Mouse (Mus musculus) midbrain, embryonic 15.5 days (tissue): ENCODE results near the gene Magi1. TPM values are rescaled to one million over a fixed set of nuclear protein-coding genes. Genes with fewer than 3 reads are reported as not detected.

Experiments
- ATAC-seq: fragments of 200-750 bp; cut with Nextera tagmentation; replicated peaks from 2 replicates; pipeline ENCODE4 v1.8.0; 2017; ENCODE audit warnings: moderate TSS enrichment
- H3K27ac ChIP-seq: fragments of 300-500 bp; sonication (generic); 2 replicates; pipeline ENCODE4 v1.5.1; 2015; ENCODE audit warnings: mild to moderate bottlenecking, inconsistent platforms
- H3K27me3 ChIP-seq: fragments of 300-500 bp; sonication (generic); replicated peaks from 2 replicates; pipeline ENCODE4 v1.6.1; 2015; ENCODE audit warnings: inconsistent platforms
- H3K36me3 ChIP-seq: fragments of 300-500 bp; sonication (generic); replicated peaks from 2 replicates; pipeline ENCODE4 v1.6.1; 2015; ENCODE audit warnings: inconsistent platforms
- H3K4me1 ChIP-seq: fragments of 300-500 bp; sonication (generic); 2 replicates; pipeline ENCODE4 v1.6.1; 2015; ENCODE audit warnings: inconsistent platforms
- H3K4me2 ChIP-seq: fragments of 300-500 bp; sonication (generic); 2 replicates; pipeline ENCODE4 v1.6.1; 2015; ENCODE audit warnings: inconsistent platforms, mild to moderate bottlenecking, moderate library complexity
- H3K4me3 ChIP-seq: fragments of 300-500 bp; sonication (generic); 2 replicates; pipeline ENCODE4 v1.5.1; 2015; ENCODE audit warnings: mild to moderate bottlenecking, inconsistent platforms
- H3K9ac ChIP-seq: fragments of 300-500 bp; sonication (generic); 2 replicates; pipeline ENCODE4 v1.6.1; 2015; ENCODE audit warnings: mild to moderate bottlenecking, inconsistent platforms
- H3K9me3 ChIP-seq: fragments of 300-500 bp; sonication (generic); 2 replicates; pipeline ENCODE4 v1.6.1; 2016; ENCODE audit warnings: inconsistent platforms
- WGBS: fragments of 180-500 bp; shearing (Covaris S2); methylation state at CpG from one replicate; pipeline ENCODE4 v1.1.7; 2015; ENCODE audit warnings: mixed read lengths; 5-methylcytosine and 5-hydroxymethylcytosine counted together
- polyA plus RNA-seq: library from polyadenylated mRNA; unstranded; fragments of >200 nt; fragmentation: Nextera tagmentation; extraction: Ambion mirVana; gene quantifications from 2 replicates; pipeline ENCODE4 v1.2.1, GENCODE M21; 2015

Magi1 gene
- polyA plus RNA-seq, 1 experiment from 2014 or later: 38.2 TPM

GRCm38 (mm10) chr6:93862263-93862662 is 421.5 kb downstream of the Magi1 start:
- whole genome bisulfite sequencing: 86% methylated on average over 5 of the region's 5 CpGs
- H3K4me2 ChIP-seq: no peak overlapping the region

GRCm38 (mm10) chr6:93856783-93857182 is 426.9 kb downstream of the Magi1 start:
- peak overlapping the region; percentile 68; the same call in 1 of the 2 replicates for H3K27ac ChIP-seq
- ATAC-seq: no peak
- peaks cover 24% of the 10 kb centered on the region for H3K4me1 ChIP-seq
- H3K27me3 ChIP-seq: no peaks in the 10 kb centered on the region
- no peaks in the 10 kb centered on the region for H3K9me3 ChIP-seq
- H3K4me2 ChIP-seq: no peak overlapping the region
- H3K9ac ChIP-seq: no peak overlapping the region
- no peak overlapping the region for H3K4me3 ChIP-seq
- WGBS: 14% methylated on average over 1 of the region's 1 CpGs
- H3K36me3 ChIP-seq: no peaks in the 10 kb centered on the region

More at GRCm38 (mm10) chr6:93862263-93862662, 421.5 kb downstream of the Magi1 start:
- no peak overlapping the region for H3K9ac ChIP-seq
- peaks cover 8% of the 10 kb centered on the region; the same call in 1 of the 2 replicates for H3K4me1 ChIP-seq
- no peak overlapping the region for H3K4me3 ChIP-seq
- H3K27ac ChIP-seq: no peak overlapping the region
- ATAC-seq: no peak
- no peaks in the 10 kb centered on the region for H3K36me3 ChIP-seq
- H3K27me3 ChIP-seq: no peaks in the 10 kb centered on the region
- no peaks in the 10 kb centered on the region for H3K9me3 ChIP-seq

GRCm38 (mm10) chr6:93855806-93856641 is 427.7 kb downstream of the Magi1 start:
- peak; percentile 53 for ATAC-seq
- WGBS: 26% methylated on average over 8 of the region's 8 CpGs
- peak overlapping the region; percentile 16; the same call in 1 of the 2 replicates for H3K9ac ChIP-seq
- H3K27ac ChIP-seq: peak overlapping the region; percentile 68
- no peaks in the 10 kb centered on the region for H3K36me3 ChIP-seq
- H3K27me3 ChIP-seq: no peaks in the 10 kb centered on the region
- peaks cover 24% of the 10 kb centered on the region for H3K4me1 ChIP-seq
- no peak overlapping the region for H3K4me2 ChIP-seq
- H3K9me3 ChIP-seq: no peaks in the 10 kb centered on the region
- H3K4me3 ChIP-seq: no peak overlapping the region

- 18% methylated on average over 7 of the region's 7 CpGs for WGBS
- no peak overlapping the region for H3K4me2 ChIP-seq
Observed at GRCm38 (mm10) chr6:93848942-93849790, 434.6 kb downstream of the Magi1 start.

GRCm38 (mm10) chr6:93845498-93845897 is 438.2 kb downstream of the Magi1 start:
- no peak overlapping the region for H3K27ac ChIP-seq
- no peak for ATAC-seq
- H3K36me3 ChIP-seq: no peaks in the 10 kb centered on the region
- H3K4me1 ChIP-seq: peaks cover 32% of the 10 kb centered on the region
- WGBS: 73% methylated on average over 3 of the region's 3 CpGs
- H3K4me3 ChIP-seq: no peak overlapping the region
- no peak overlapping the region for H3K4me2 ChIP-seq
- no peaks in the 10 kb centered on the region for H3K27me3 ChIP-seq
- H3K9me3 ChIP-seq: no peaks in the 10 kb centered on the region
- H3K9ac ChIP-seq: no peak overlapping the region

More at GRCm38 (mm10) chr6:93848942-93849790, 434.6 kb downstream of the Magi1 start:
- H3K27me3 ChIP-seq: no peaks in the 10 kb centered on the region
- peak overlapping the region; percentile 55 for H3K27ac ChIP-seq
- no peak overlapping the region for H3K4me3 ChIP-seq
- no peak overlapping the region for H3K9ac ChIP-seq
- H3K4me1 ChIP-seq: peaks cover 32% of the 10 kb centered on the region
- H3K9me3 ChIP-seq: no peaks in the 10 kb centered on the region
- ATAC-seq: 0 out of 2 replicates have a peak, but pooled peaks have one; percentile 41
- H3K36me3 ChIP-seq: no peaks in the 10 kb centered on the region

GRCm38 (mm10) chr6:93845080-93845479 is 438.6 kb downstream of the Magi1 start:
- no peak for ATAC-seq
- Histone ChIP-seq H3K4me3 (no peak overlapping the region), H3K27ac (no peak overlapping the region), H3K4me2 (no peak overlapping the region), H3K27me3 (no peaks in the 10 kb centered on the region), H3K4me1 (peaks cover 32% of the 10 kb centered on the region), H3K9me3 (no peaks in the 10 kb centered on the region), H3K9ac (no peak overlapping the region), H3K36me3 (no peaks in the 10 kb centered on the region)
- 54% methylated on average over 5 of the region's 5 CpGs for WGBS

- H3K36me3 ChIP-seq: no peaks in the 10 kb centered on the region
- no peak overlapping the region for H3K27ac ChIP-seq
- ATAC-seq: no peak; the same call in 1 of the 2 replicates
- peaks cover 27% of the 10 kb centered on the region for H3K4me1 ChIP-seq
- no peak overlapping the region for H3K4me2 ChIP-seq
- H3K4me3 ChIP-seq: no peak overlapping the region
- H3K9me3 ChIP-seq: no peaks in the 10 kb centered on the region
- no peaks in the 10 kb centered on the region for H3K27me3 ChIP-seq
- 39% methylated on average over 5 of the region's 5 CpGs for whole genome bisulfite sequencing
- H3K9ac ChIP-seq: no peak overlapping the region
Observed at GRCm38 (mm10) chr6:93844576-93844975, 439.1 kb downstream of the Magi1 start.

GRCm38 (mm10) chr6:93838398-93838797 is 445.3 kb downstream of the Magi1 start:
- no peak for ATAC-seq
- Histone ChIP-seq H3K9me3 (no peaks in the 10 kb centered on the region), H3K27me3 (no peaks in the 10 kb centered on the region), H3K9ac (no peak overlapping the region), H3K36me3 (no peaks in the 10 kb centered on the region), H3K27ac (no peak overlapping the region), H3K4me2 (no peak overlapping the region), H3K4me3 (no peak overlapping the region), H3K4me1 (peaks cover 12% of the 10 kb centered on the region; the same call in 1 of the 2 replicates)
- WGBS: 75% methylated on average over 4 of the region's 4 CpGs

GRCm38 (mm10) chr6:93836585-93836984 is 447.1 kb downstream of the Magi1 start:
- no peak for ATAC-seq
- H3K27ac ChIP-seq: no peak overlapping the region

GRCm38 (mm10) chr6:93835211-93835610 is 448.5 kb downstream of the Magi1 start:
- Histone ChIP-seq H3K4me2 (no peak overlapping the region), H3K9ac (no peak overlapping the region), H3K27me3 (no peaks in the 10 kb centered on the region), H3K27ac (no peak overlapping the region), H3K36me3 (no peaks in the 10 kb centered on the region), H3K4me1 (peaks cover 19% of the 10 kb centered on the region), H3K9me3 (no peaks in the 10 kb centered on the region), H3K4me3 (no peak overlapping the region)
- WGBS: 72% methylated on average over 4 of the region's 4 CpGs
- ATAC-seq: no peak

More at GRCm38 (mm10) chr6:93836585-93836984, 447.1 kb downstream of the Magi1 start:
- no peak overlapping the region for H3K9ac ChIP-seq
- no peak overlapping the region for H3K4me2 ChIP-seq
- H3K9me3 ChIP-seq: no peaks in the 10 kb centered on the region
- WGBS: 90% methylated on average over 5 of the region's 5 CpGs
- H3K4me3 ChIP-seq: no peak overlapping the region
- no peaks in the 10 kb centered on the region for H3K36me3 ChIP-seq
- peaks cover 16% of the 10 kb centered on the region; the same call in 1 of the 2 replicates for H3K4me1 ChIP-seq
- no peaks in the 10 kb centered on the region for H3K27me3 ChIP-seq

- Histone ChIP-seq H3K27me3 (no peaks in the 10 kb centered on the region), H3K4me2 (no peak overlapping the region), H3K4me3 (no peak overlapping the region), H3K9ac (no peak overlapping the region), H3K36me3 (no peaks in the 10 kb centered on the region), H3K27ac (no peak overlapping the region), H3K4me1 (peaks cover 9% of the 10 kb centered on the region), H3K9me3 (no peaks in the 10 kb centered on the region)
- 82% methylated on average over 6 of the region's 6 CpGs for WGBS
- ATAC-seq: no peak
Observed at GRCm38 (mm10) chr6:93828262-93828661, 455.5 kb downstream of the Magi1 start.

GRCm38 (mm10) chr6:93826875-93827274 is 456.8 kb downstream of the Magi1 start:
- Histone ChIP-seq H3K4me1 (peaks cover 13% of the 10 kb centered on the region), H3K4me2 (no peak overlapping the region), H3K4me3 (no peak overlapping the region), H3K27ac (no peak overlapping the region), H3K27me3 (no peaks in the 10 kb centered on the region), H3K9ac (no peak overlapping the region), H3K9me3 (no peaks in the 10 kb centered on the region), H3K36me3 (no peaks in the 10 kb centered on the region)
- no peak for ATAC-seq
- 78% methylated on average over 4 of the region's 4 CpGs for WGBS
